Mouse (Mus musculus): ENCODE data around the gene Gng8.

- no peak for TF ChIP-seq CTCF (conservative IDR thresholded peaks at IDR 0.05; ENCODE audit: low read length)
- no peak for TF ChIP-seq POU5F1 (IDR thresholded peaks at IDR 0.05; ENCODE audit: borderline replicate concordance, low read length)
- TF ChIP-seq NANOG (IDR thresholded peaks at IDR 0.05; ENCODE audit: borderline replicate concordance, low read length): no peak
Measured at GRCm38 (mm10) chr7:16904120-16904675, 12.6 kb downstream of the Gng8 start.

Measured in E14TG2a.4 (cell line).